Mouse (Mus musculus) limb, embryonic 12.5 days (tissue): ENCODE measurements around the gene Mnt. TPM values are rescaled to one million over a fixed set of nuclear protein-coding genes. Genes with fewer than 3 reads are reported as not detected.

ENCODE experiments used
- ATAC-seq: fragments of 200-750 bp; cut with Nextera tagmentation; 2 replicates; pipeline ENCODE4 v1.8.0; 2017; ENCODE audit warnings: low read depth, moderate TSS enrichment; ENCODE audit not compliant: insufficient number of reproducible peaks, insufficient read depth, low FRiP score, low TSS enrichment
- H3K27ac ChIP-seq: fragments of 300-500 bp; sonication (generic); 2 replicates; pipeline ENCODE4 v1.5.1; 2016; ENCODE audit warnings: mild to moderate bottlenecking, moderate library complexity
- H3K27me3 ChIP-seq: fragments of 300-500 bp; sonication (generic); 2 replicates; pipeline ENCODE4 v1.6.1; 2016; ENCODE audit warnings: mild to moderate bottlenecking, moderate library complexity
- H3K36me3 ChIP-seq: fragments of 300-500 bp; sonication (generic); 2 replicates; pipeline ENCODE4 v1.6.1; 2016; ENCODE audit warnings: mild to moderate bottlenecking, moderate library complexity
- H3K4me1 ChIP-seq: fragments of 300-500 bp; sonication (generic); replicated peaks from 2 replicates; pipeline ENCODE4 v1.6.1; 2016
- H3K4me2 ChIP-seq: fragments of 300-500 bp; sonication (generic); 2 replicates; pipeline ENCODE4 v1.6.1; 2016; ENCODE audit warnings: mild to moderate bottlenecking, moderate library complexity
- H3K4me3 ChIP-seq: fragments of 300-500 bp; sonication (generic); replicated peaks from 2 replicates; pipeline ENCODE4 v1.5.1; 2016; ENCODE audit warnings: mild to moderate bottlenecking
- H3K9ac ChIP-seq: fragments of 300-500 bp; sonication (generic); replicated peaks from 2 replicates; pipeline ENCODE4 v1.6.1; 2016; ENCODE audit warnings: mild to moderate bottlenecking, moderate library complexity
- H3K9me3 ChIP-seq: fragments of 300-500 bp; sonication (generic); 2 replicates; pipeline ENCODE4 v1.6.1; 2016; ENCODE audit warnings: mild to moderate bottlenecking, moderate library complexity
- WGBS: fragments of 180-500 bp; shearing (Covaris S2); methylation state at CpG from one replicate; pipeline ENCODE4 v1.1.7; 2016; 5-methylcytosine and 5-hydroxymethylcytosine counted together
- polyA plus RNA-seq: library from polyadenylated mRNA; unstranded; fragments of >200 nt; fragmentation: Nextera tagmentation; extraction: Ambion mirVana; gene quantifications from 2 replicates; pipeline ENCODE4 v1.2.1, GENCODE M21; 2016

The Mnt gene
- polyA plus RNA-seq, 1 experiment from 2014 or later = 4.4 TPM

GRCm38 (mm10) chr11:74850998-74851661 lies 20.4 kb downstream of the Mnt start:
- H3K9me3 ChIP-seq = no peaks in the 10 kb centered on the region
- H3K4me3 ChIP-seq = no peak overlapping the region
- H3K36me3 ChIP-seq = peaks cover 4% of the 10 kb centered on the region; the same call in 1 of the 2 replicates
- H3K4me2 ChIP-seq = no peak overlapping the region
- no peak for ATAC-seq
- H3K4me1 ChIP-seq = peaks cover 12% of the 10 kb centered on the region
- 83% methylated on average over 14 of the region's 14 CpGs for WGBS
- no peak overlapping the region for H3K27ac ChIP-seq
- H3K27me3 ChIP-seq = no peaks in the 10 kb centered on the region
- no peak overlapping the region for H3K9ac ChIP-seq

- H3K36me3 ChIP-seq = peaks cover 4% of the 10 kb centered on the region; the same call in 1 of the 2 replicates
- H3K9me3 ChIP-seq = no peaks in the 10 kb centered on the region
- 81% methylated on average over 9 of the region's 9 CpGs for WGBS
- no peaks in the 10 kb centered on the region for H3K4me1 ChIP-seq
- H3K27ac ChIP-seq = no peak overlapping the region
- no peak overlapping the region for H3K9ac ChIP-seq
- H3K4me2 ChIP-seq = no peak overlapping the region
- ATAC-seq = no peak
- no peaks in the 10 kb centered on the region for H3K27me3 ChIP-seq
- H3K4me3 ChIP-seq = no peak overlapping the region
Observed at GRCm38 (mm10) chr11:74857756-74858155, 27.0 kb downstream of the Mnt start.

GRCm38 (mm10) chr11:74862129-74862528 lies 31.4 kb downstream of the Mnt start:
- ATAC-seq = no peak
- Histone ChIP-seq H3K9me3 (no peaks in the 10 kb centered on the region), H3K27ac (no peak overlapping the region), H3K4me1 (no peaks in the 10 kb centered on the region), H3K4me2 (no peak overlapping the region), H3K27me3 (no peaks in the 10 kb centered on the region), H3K4me3 (no peak overlapping the region), H3K36me3 (no peaks in the 10 kb centered on the region), H3K9ac (no peak overlapping the region)
- 78% methylated on average over 5 of the region's 5 CpGs for WGBS

- Histone ChIP-seq H3K27ac (no peak overlapping the region), H3K4me3 (no peak overlapping the region), H3K27me3 (no peaks in the 10 kb centered on the region), H3K4me1 (no peaks in the 10 kb centered on the region), H3K4me2 (0 out of 2 replicates have a peak overlapping the region, but pooled peaks have one; percentile 23), H3K9me3 (no peaks in the 10 kb centered on the region), H3K9ac (no peak overlapping the region), H3K36me3 (0 out of 2 replicates have a peak, but pooled peaks cover 4% of the 10 kb centered on the region)
- ATAC-seq = no peak
- WGBS = 24% methylated on average over 11 of the region's 11 CpGs
Observed at GRCm38 (mm10) chr11:74863471-74863870, 32.8 kb downstream of the Mnt start.

GRCm38 (mm10) chr11:74864421-74864820 lies 33.7 kb downstream of the Mnt start:
- Histone ChIP-seq H3K27ac (no peak overlapping the region), H3K36me3 (0 out of 2 replicates have a peak, but pooled peaks cover 4% of the 10 kb centered on the region), H3K9me3 (no peaks in the 10 kb centered on the region), H3K9ac (no peak overlapping the region), H3K4me1 (no peaks in the 10 kb centered on the region), H3K4me3 (no peak overlapping the region), H3K27me3 (no peaks in the 10 kb centered on the region), H3K4me2 (no peak overlapping the region)
- ATAC-seq = no peak
- WGBS = 81% methylated on average over 9 of the region's 9 CpGs

- H3K4me3 ChIP-seq = no peak overlapping the region
- H3K27ac ChIP-seq = no peak overlapping the region
- ATAC-seq = no peak
- H3K4me2 ChIP-seq = no peak overlapping the region
- H3K27me3 ChIP-seq = no peaks in the 10 kb centered on the region
- H3K4me1 ChIP-seq = no peaks in the 10 kb centered on the region
- H3K36me3 ChIP-seq = 0 out of 2 replicates have a peak, but pooled peaks cover 4% of the 10 kb centered on the region
- no peaks in the 10 kb centered on the region for H3K9me3 ChIP-seq
- WGBS = 78% methylated on average over 9 of the region's 9 CpGs
- H3K9ac ChIP-seq = no peak overlapping the region
Observed at GRCm38 (mm10) chr11:74865252-74865651, 34.5 kb downstream of the Mnt start.

GRCm38 (mm10) chr11:74866640-74867039 lies 35.9 kb downstream of the Mnt start:
- Histone ChIP-seq H3K4me2 (no peak overlapping the region), H3K27ac (no peak overlapping the region), H3K36me3 (0 out of 2 replicates have a peak, but pooled peaks cover 4% of the 10 kb centered on the region), H3K9ac (no peak overlapping the region), H3K4me1 (peaks cover 8% of the 10 kb centered on the region; the same call in 1 of the 2 replicates), H3K9me3 (no peaks in the 10 kb centered on the region), H3K27me3 (no peaks in the 10 kb centered on the region), H3K4me3 (no peak overlapping the region)
- WGBS = 83% methylated on average over 4 of the region's 4 CpGs
- no peak for ATAC-seq

- no peak overlapping the region for H3K27ac ChIP-seq
- H3K9me3 ChIP-seq = no peaks in the 10 kb centered on the region
- H3K4me1 ChIP-seq = peaks cover 8% of the 10 kb centered on the region; the same call in 1 of the 2 replicates
- no peaks in the 10 kb centered on the region for H3K27me3 ChIP-seq
- 0 out of 2 replicates have a peak, but pooled peaks cover 4% of the 10 kb centered on the region for H3K36me3 ChIP-seq
- H3K9ac ChIP-seq = no peak overlapping the region
- WGBS = 77% methylated on average over 2 of the region's 2 CpGs
- H3K4me3 ChIP-seq = no peak overlapping the region
- ATAC-seq = no peak
- no peak overlapping the region for H3K4me2 ChIP-seq
Observed at GRCm38 (mm10) chr11:74867181-74867580, 36.5 kb downstream of the Mnt start.

- no peak overlapping the region for H3K9ac ChIP-seq
- ATAC-seq = no peak
- WGBS = 89% methylated on average over 13 of the region's 13 CpGs
Observed at GRCm38 (mm10) chr11:74868046-74868760, 37.5 kb downstream of the Mnt start.

GRCm38 (mm10) chr11:74869603-74870002 lies 38.9 kb downstream of the Mnt start:
- H3K9me3 ChIP-seq = no peaks in the 10 kb centered on the region
- no peak overlapping the region for H3K4me3 ChIP-seq
- ATAC-seq = no peak
- H3K27me3 ChIP-seq = no peaks in the 10 kb centered on the region
- H3K4me2 ChIP-seq = no peak overlapping the region
- H3K27ac ChIP-seq = no peak overlapping the region
- H3K36me3 ChIP-seq = 0 out of 2 replicates have a peak, but pooled peaks cover 4% of the 10 kb centered on the region
- H3K4me1 ChIP-seq = peaks cover 13% of the 10 kb centered on the region
- 90% methylated on average over 6 of the region's 6 CpGs for WGBS
- no peak overlapping the region for H3K9ac ChIP-seq

More at GRCm38 (mm10) chr11:74868046-74868760, 37.5 kb downstream of the Mnt start:
- no peaks in the 10 kb centered on the region for H3K27me3 ChIP-seq
- no peaks in the 10 kb centered on the region for H3K9me3 ChIP-seq
- H3K36me3 ChIP-seq = 0 out of 2 replicates have a peak, but pooled peaks cover 4% of the 10 kb centered on the region
- peaks cover 8% of the 10 kb centered on the region; the same call in 1 of the 2 replicates for H3K4me1 ChIP-seq
- no peak overlapping the region for H3K27ac ChIP-seq
- H3K4me2 ChIP-seq = no peak overlapping the region
- H3K4me3 ChIP-seq = no peak overlapping the region

GRCm38 (mm10) chr11:74870544-74870943 lies 39.8 kb downstream of the Mnt start:
- Histone ChIP-seq H3K4me2 (no peak overlapping the region), H3K4me3 (no peak overlapping the region), H3K36me3 (0 out of 2 replicates have a peak, but pooled peaks cover 4% of the 10 kb centered on the region), H3K27ac (no peak overlapping the region), H3K4me1 (peaks cover 19% of the 10 kb centered on the region), H3K9ac (no peak overlapping the region), H3K27me3 (no peaks in the 10 kb centered on the region), H3K9me3 (no peaks in the 10 kb centered on the region)
- WGBS = 66% methylated on average over 4 of the region's 4 CpGs
- ATAC-seq = no peak
